Mouse (Mus musculus) heart, embryonic 15.5 days (tissue): ENCODE data around the gene Cnppd1. TPM values are rescaled to one million over a fixed set of nuclear protein-coding genes. Genes with fewer than 3 reads are reported as not detected.

Source experiments
- ATAC-seq: fragments of 200-750 bp; cut with Nextera tagmentation; replicated peaks from 2 replicates; pipeline ENCODE4 v1.8.0; 2017; ENCODE audit warnings: low read depth, moderate TSS enrichment; ENCODE audit not compliant: insufficient number of reproducible peaks, insufficient read depth, low FRiP score
- H3K27ac ChIP-seq: fragments of 300-500 bp; sonication (generic); 2 replicates; pipeline ENCODE4 v1.5.1; 2015; ENCODE audit warnings: mild to moderate bottlenecking, inconsistent platforms
- H3K27me3 ChIP-seq: fragments of 300-500 bp; sonication (generic); 2 replicates; pipeline ENCODE4 v1.6.1; 2015; ENCODE audit warnings: inconsistent platforms
- H3K36me3 ChIP-seq: fragments of 300-500 bp; sonication (generic); 2 replicates; pipeline ENCODE4 v1.6.1; 2015; ENCODE audit warnings: mild to moderate bottlenecking, inconsistent platforms
- H3K4me1 ChIP-seq: fragments of 300-500 bp; sonication (generic); replicated peaks from 2 replicates; pipeline ENCODE4 v1.6.1; 2015; ENCODE audit warnings: inconsistent platforms
- H3K4me2 ChIP-seq: fragments of 300-500 bp; sonication (generic); 2 replicates; pipeline ENCODE4 v1.6.1; 2015; ENCODE audit warnings: inconsistent platforms, mild to moderate bottlenecking, moderate library complexity
- H3K4me3 ChIP-seq: fragments of 300-500 bp; sonication (generic); 2 replicates; pipeline ENCODE4 v1.5.1; 2015; ENCODE audit warnings: mild to moderate bottlenecking, inconsistent platforms
- H3K9ac ChIP-seq: fragments of 300-500 bp; sonication (generic); 2 replicates; pipeline ENCODE4 v1.6.1; 2015; ENCODE audit warnings: mild to moderate bottlenecking, inconsistent platforms
- H3K9me3 ChIP-seq: fragments of 300-500 bp; sonication (generic); replicated peaks from 2 replicates; pipeline ENCODE4 v1.6.1; 2016; ENCODE audit warnings: inconsistent platforms
- WGBS: fragments of 180-500 bp; shearing (Covaris S2); methylation state at CpG from one replicate; pipeline ENCODE4 v1.1.7; 2015; ENCODE audit warnings: mixed read lengths; 5-methylcytosine and 5-hydroxymethylcytosine counted together
- polyA plus RNA-seq: library from polyadenylated mRNA; unstranded; fragments of >200 nt; fragmentation: Nextera tagmentation; extraction: Ambion mirVana; gene quantifications from 2 replicates; pipeline ENCODE4 v1.2.1, GENCODE M21; 2015

The Cnppd1 gene
- polyA plus RNA-seq, 1 experiment from 2014 or later, result 33.7 TPM

DNA sequence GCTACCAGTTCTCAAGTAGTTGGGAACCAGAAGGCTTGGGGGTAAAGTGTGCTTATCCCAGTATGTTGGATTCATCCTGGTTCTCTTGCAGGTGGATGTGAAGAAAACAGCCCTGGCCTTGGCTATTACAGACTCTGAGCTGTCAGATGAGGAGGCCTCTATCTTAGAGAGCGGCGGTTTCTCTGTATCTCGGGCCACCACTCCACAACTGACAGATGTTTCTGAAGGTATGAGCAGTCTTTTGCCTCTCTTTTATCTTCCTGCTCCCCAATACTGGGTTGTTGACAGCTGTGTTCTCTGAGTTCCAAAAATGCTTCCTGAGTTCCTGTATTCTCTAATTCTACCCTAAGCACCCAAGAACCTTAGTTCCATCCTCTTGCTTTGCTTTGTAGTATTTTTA, 3.1 kb upstream of the Cnppd1 start:
- 87% methylated on average over 3 of the region's 3 CpGs for WGBS
- Histone ChIP-seq H3K36me3 (peaks cover 40% of the 10 kb centered on the region), H3K9ac (no peak overlapping the region), H3K4me1 (peaks cover 17% of the 10 kb centered on the region), H3K9me3 (no peaks in the 10 kb centered on the region), H3K27me3 (no peaks in the 10 kb centered on the region), H3K4me2 (no peak overlapping the region), H3K4me3 (no peak overlapping the region), H3K27ac (no peak overlapping the region)
- ATAC-seq, result no peak

DNA sequence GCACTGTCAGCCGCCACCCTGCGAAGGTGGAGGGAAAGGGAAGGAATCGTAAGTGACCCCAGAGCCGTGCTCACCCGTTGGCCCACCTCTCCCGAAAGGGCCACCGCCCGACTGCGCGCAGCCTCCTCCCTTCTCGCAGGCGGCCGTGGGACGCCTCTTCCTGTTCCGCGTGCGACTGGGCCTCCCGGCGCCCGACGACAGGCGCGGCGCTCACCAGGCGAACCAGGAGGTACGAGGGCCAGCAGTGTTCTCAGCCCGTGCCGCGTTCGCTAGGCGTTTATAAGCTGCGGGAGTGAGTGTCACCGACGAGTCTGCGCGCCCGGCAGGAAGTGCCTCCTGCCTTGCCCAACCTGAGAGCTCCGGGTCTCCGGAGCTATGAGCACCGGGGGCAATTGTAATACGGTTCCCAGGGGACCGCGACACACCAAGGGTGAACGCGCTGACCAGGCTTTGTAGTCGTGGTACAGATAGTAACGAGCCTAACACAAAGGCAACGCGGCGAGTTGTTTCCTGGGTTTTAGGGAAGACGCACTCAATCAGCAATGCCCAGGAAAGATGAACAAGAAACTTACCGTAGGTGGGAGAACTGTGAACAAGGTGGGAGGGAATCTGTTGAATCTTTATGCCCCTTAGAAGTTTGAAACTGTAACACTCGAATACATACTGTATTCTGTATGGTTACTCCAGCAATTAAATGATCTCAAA, 873 bp downstream of the Cnppd1 start:
- WGBS, result under 1% methylated on average over 53 of the region's 53 CpGs
- ATAC-seq, result peak; percentile 28; the same call in 1 of the 2 replicates
- Histone ChIP-seq H3K4me2 (peak overlapping the region; percentile 86), H3K9ac (peak overlapping the region; percentile 94), H3K27me3 (no peaks in the 10 kb centered on the region), H3K4me3 (peak overlapping the region; percentile 90), H3K4me1 (peaks cover 22% of the 10 kb centered on the region), H3K36me3 (peaks cover 47% of the 10 kb centered on the region), H3K9me3 (no peaks in the 10 kb centered on the region), H3K27ac (peak overlapping the region; percentile 96)

DNA sequence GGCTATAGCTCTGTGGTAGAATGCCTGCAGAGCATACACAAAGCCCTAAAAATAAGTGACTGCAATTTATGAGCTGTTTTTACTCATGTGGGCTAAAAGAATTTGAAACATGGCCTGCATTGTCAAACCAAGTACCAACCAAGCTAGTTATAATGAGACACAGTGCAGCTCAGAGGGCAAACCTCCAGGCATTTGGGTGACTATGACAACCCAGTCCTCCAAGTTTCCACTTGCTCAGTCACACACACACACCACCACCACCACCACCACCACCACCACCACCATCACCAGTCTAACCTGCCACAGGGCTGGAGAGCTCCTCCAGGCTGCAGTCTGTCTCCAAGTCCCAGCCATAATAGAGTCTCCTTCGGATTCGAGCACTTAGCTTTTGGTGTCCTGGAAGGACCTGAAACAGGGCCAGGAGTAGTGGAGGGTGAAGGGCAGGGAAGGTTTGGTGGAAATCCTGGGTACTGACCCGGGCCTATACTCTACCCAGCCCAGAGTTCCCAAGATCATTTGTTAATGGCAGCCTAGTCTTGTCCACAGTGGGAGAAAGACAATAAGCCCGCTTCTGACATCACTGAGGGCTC, 1.8 kb downstream of the Cnppd1 start:
- Histone ChIP-seq H3K9ac (peak overlapping the region; percentile 94), H3K27ac (peak overlapping the region; percentile 96), H3K4me1 (peaks cover 22% of the 10 kb centered on the region), H3K9me3 (no peaks in the 10 kb centered on the region), H3K27me3 (no peaks in the 10 kb centered on the region), H3K4me2 (peak overlapping the region; percentile 86), H3K4me3 (peak overlapping the region; percentile 90), H3K36me3 (peaks cover 46% of the 10 kb centered on the region)
- ATAC-seq, result no peak
- 57% methylated on average over 4 of the region's 4 CpGs for WGBS

DNA sequence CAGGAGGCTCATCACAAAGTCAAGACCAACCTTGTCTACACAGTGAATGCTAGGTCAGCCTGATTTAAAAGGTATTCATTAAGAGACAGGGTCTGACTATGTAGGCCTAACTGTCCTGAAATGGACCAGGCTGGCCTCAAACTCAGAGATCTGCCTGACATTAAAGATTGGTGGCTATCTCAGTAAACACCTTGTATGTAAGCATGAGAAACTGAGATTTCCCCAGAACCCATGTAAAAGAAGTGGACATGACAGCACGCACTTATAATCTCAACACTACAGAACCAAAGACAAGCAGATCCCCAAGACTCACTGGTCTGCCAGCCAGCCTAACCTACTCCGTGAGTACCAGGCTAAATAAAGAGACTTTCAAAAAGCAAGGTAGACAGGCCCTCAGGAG, 4.1 kb downstream of the Cnppd1 start:
- Histone ChIP-seq H3K4me2 (no peak overlapping the region), H3K27me3 (no peaks in the 10 kb centered on the region), H3K9me3 (no peaks in the 10 kb centered on the region), H3K9ac (no peak overlapping the region), H3K4me3 (no peak overlapping the region), H3K36me3 (peaks cover 36% of the 10 kb centered on the region), H3K4me1 (peaks cover 17% of the 10 kb centered on the region), H3K27ac (no peak overlapping the region)
- ATAC-seq, result no peak
- WGBS, result 89% methylated on average over 2 of the region's 2 CpGs

DNA sequence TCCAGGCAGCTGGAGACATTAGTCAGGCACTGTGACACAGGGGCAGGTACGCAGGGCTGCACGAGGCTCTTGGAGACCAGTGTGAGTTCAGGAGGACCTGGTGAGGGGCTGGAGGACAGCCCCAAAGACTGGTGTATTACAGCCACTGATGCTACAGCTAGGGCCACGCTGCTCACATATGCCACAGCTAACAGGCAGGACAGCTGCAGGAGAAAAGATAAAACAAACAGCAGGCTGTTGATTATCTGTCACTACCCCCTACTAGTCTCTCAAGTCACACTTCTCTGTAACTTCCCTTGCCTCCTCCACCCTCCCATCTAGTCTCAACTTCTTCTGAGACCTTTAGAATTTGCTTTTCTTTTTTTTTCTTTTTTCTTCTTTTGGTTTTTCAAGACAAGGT, 5.8 kb downstream of the Cnppd1 start:
- Histone ChIP-seq H3K36me3 (peaks cover 36% of the 10 kb centered on the region), H3K4me1 (peaks cover 13% of the 10 kb centered on the region), H3K4me2 (no peak overlapping the region), H3K9ac (no peak overlapping the region), H3K27me3 (no peaks in the 10 kb centered on the region), H3K4me3 (no peak overlapping the region), H3K27ac (no peak overlapping the region), H3K9me3 (no peaks in the 10 kb centered on the region)
- 36% methylated on average over 3 of the region's 3 CpGs for WGBS
- no peak for ATAC-seq

DNA sequence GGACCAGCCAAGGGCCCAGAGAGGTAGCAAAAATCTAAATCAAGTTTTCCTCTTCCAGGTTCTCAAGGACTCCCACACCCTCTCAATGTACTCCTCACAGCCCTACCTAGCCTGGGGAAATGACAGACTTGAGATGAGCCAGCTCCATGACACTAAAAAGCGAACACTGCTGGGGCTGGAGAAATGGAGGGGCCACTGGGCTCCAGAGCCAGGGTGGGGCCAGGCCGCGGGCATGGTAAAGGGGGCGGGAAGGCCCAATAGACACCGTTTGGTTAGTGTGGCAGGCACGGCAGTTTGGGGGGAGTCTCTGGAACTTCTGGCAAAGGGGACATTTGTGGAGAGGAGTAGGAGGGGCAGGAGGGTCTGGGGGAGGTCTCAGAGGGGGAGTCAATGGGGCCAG, 6.2 kb downstream of the Cnppd1 start:
- H3K9ac ChIP-seq, result no peak overlapping the region
- no peaks in the 10 kb centered on the region for H3K27me3 ChIP-seq
- ATAC-seq, result no peak
- no peak overlapping the region for H3K4me2 ChIP-seq
- H3K9me3 ChIP-seq, result no peaks in the 10 kb centered on the region
- WGBS, result 71% methylated on average over 6 of the region's 6 CpGs
- H3K4me1 ChIP-seq, result peaks cover 12% of the 10 kb centered on the region
- H3K27ac ChIP-seq, result no peak overlapping the region
- peaks cover 36% of the 10 kb centered on the region for H3K36me3 ChIP-seq
- no peak overlapping the region for H3K4me3 ChIP-seq

DNA sequence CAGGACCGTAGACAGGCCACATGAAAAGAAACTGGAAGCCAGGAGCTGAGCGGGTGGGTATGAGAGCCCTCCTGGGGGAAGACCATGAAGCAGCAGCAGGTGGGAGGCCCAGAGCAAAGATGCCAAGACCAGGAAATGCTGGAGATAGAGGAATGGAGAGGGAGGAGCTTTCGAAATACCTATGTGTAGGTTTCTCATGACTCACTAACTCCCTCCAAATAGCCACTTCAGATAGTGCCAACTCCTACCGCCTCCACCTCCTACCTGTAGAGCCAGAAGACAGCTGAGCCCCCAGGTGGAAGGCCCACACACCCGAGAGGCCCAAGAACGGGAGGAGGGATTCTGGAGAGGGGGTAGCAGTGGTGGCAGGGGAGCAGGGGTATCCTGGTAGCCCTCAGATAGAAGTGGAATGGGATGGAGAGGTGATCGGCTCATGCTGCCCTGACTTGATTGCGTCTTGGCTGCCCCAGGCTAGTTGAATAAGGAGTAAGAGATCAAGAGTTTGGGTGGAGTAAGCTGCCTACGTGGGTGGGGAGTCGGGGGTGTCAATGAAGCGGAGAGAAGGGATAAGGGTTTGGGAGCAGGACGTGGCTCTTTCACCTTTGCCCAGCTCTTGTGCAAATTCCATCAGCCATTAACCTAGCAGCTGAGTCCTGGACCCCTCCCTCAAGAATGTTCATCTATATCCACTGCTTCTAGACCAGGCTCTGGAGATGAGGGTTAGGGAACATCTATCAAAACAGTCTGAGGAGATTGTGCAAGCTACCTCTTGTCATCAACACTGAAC, 8.9 kb downstream of the Cnppd1 start, which contains the start of gene Slc23a3:
Gene Slc23a3 (minus strand): TSS at position 470 of the 787 bp plus-strand sequence.
- Histone ChIP-seq H3K4me1 (no peaks in the 10 kb centered on the region), H3K4me3 (no peak within 1 kb of the TSS), H3K9ac (no peak within 1 kb of the TSS), H3K9me3 (no peaks in the 10 kb centered on the region), H3K36me3 (peaks cover 25% of the 10 kb centered on the region), H3K27me3 (no peaks in the 10 kb centered on the region), H3K4me2 (no peak within 1 kb of the TSS), H3K27ac (no peak within 1 kb of the TSS)
- ATAC-seq, result no peak
- WGBS, result 58% methylated on average over 12 of the region's 12 CpGs

DNA sequence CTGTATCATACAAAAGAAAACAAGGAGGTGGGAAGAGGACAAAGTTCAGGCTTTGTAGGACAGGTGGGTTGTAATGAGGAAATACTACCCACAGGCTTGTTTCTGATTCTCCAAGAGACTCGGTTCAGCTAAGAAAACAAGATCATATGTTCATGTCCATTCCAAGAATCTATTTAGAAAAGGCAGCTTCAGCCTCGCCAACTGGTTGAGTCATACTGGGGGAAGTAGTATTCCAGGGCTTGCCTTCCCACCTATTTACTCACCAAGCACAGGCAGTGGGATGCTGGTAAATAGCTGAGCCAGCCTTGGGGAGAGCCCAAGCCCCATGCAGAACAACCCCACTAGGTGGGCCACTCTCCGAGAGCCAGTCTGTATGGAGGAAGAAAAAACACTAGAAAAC, 13.9 kb downstream of the Cnppd1 start:
- Histone ChIP-seq H3K9ac (no peak overlapping the region), H3K27ac (no peak overlapping the region), H3K4me3 (no peak overlapping the region), H3K27me3 (no peaks in the 10 kb centered on the region), H3K36me3 (no peaks in the 10 kb centered on the region), H3K4me1 (peaks cover 9% of the 10 kb centered on the region), H3K4me2 (no peak overlapping the region), H3K9me3 (no peaks in the 10 kb centered on the region)
- WGBS, result 67% methylated on average over 3 of the region's 3 CpGs
- ATAC-seq, result no peak

DNA sequence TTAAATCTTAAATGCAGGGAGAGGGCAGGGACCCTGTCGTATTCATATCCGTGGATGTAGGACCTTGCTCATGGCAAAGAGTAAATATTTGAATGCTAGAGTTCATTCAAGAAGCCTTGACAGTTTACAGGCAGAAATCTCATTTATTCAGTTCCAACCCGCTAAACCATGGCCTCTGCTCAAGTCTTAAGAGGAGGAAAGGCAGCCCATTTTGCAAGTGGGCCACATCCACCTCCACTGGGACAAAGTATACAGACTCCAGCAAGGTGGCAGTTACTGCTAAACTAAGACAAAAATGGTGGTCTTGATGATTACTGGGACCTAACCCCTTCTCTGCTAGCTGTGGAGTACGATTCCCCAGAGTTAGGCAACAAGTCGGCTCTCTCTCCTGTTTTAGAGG, 17.1 kb downstream of the Cnppd1 start:
- peak overlapping the region; percentile 73 for H3K4me2 ChIP-seq
- H3K27ac ChIP-seq, result peak overlapping the region; percentile 98
- 35% methylated on average over 5 of the region's 5 CpGs for WGBS
- no peaks in the 10 kb centered on the region for H3K9me3 ChIP-seq
- no peak; the same call in 1 of the 2 replicates for ATAC-seq
- H3K9ac ChIP-seq, result peak overlapping the region; percentile 71; the same call in 1 of the 2 replicates
- no peaks in the 10 kb centered on the region for H3K27me3 ChIP-seq
- peaks cover 9% of the 10 kb centered on the region for H3K4me1 ChIP-seq
- H3K36me3 ChIP-seq, result no peaks in the 10 kb centered on the region
- H3K4me3 ChIP-seq, result peak overlapping the region; percentile 72

DNA sequence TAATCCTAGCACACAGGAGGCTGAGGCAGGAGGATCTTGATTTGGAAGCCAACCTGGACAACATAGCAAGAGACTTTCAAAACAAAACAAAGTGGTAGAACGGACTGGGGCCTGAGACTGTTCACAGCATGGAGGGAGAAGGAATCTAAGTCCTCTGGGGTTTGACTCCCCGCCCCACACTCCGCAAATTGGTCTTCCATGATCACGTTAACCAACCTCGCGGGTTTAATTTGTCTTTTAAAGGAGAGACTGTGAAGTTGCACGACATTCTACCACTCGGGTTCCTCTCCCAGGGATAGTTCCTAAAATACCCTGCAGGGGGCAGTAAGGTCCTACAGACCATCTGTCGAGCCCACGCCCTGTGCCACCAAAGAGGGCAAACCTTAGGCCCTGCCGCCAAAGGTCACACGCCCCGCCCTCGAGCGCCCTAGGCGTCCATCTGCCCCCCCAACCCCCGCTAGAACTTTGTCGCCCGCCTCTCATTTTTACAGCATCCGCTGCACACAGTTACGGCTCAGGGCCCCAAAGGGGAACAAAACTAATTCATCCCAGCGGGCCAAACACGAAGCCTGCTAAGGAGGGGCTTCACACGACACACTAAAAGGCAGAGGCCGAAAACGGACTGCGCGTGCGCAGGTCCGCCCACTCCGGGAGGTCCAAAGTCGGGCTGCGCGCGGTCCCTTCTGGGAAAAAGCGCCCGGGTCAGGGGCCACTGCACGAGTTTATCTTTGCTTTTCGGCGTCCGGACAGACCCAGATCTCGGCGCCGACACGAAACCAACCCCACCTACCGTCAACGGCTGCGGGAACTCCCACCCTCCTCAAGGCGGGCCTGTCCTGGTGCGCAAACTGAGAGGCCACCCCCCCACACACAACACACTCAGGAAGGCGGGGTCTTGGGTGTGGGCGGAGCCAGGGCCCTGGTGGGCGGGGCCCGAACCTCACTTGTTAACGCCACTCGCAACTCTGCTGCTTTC, 17.9 kb downstream of the Cnppd1 start, which contains the start of gene Nhej1:
Gene Nhej1 (minus strand): TSS at position 855 of the 976 bp plus-strand sequence.
- Histone ChIP-seq H3K9me3 (no peaks in the 10 kb centered on the region), H3K4me2 (peak within 1 kb of the TSS; percentile 73), H3K4me3 (peak within 1 kb of the TSS; percentile 72), H3K9ac (peak within 1 kb of the TSS; percentile 71), H3K27me3 (no peaks in the 10 kb centered on the region), H3K4me1 (peaks cover 9% of the 10 kb centered on the region), H3K36me3 (no peaks in the 10 kb centered on the region), H3K27ac (peak within 1 kb of the TSS; percentile 98)
- ATAC-seq, result peak; percentile 97
- WGBS, result 1% methylated on average over 56 of the region's 56 CpGs
